Mouse (Mus musculus) c-Kit-positive CD71-negative TER-119-negative erythroid progenitor cells, embryonic 14.5 days (primary cell): ENCODE data around the gene Nfkb2.

ENCODE experiments used
- DNase-seq: peaks from one replicate; pipeline ENCODE4 v3.0.0-alpha.2; 2013; ENCODE audit warnings: low read depth

The Nfkb2 gene

DNA sequence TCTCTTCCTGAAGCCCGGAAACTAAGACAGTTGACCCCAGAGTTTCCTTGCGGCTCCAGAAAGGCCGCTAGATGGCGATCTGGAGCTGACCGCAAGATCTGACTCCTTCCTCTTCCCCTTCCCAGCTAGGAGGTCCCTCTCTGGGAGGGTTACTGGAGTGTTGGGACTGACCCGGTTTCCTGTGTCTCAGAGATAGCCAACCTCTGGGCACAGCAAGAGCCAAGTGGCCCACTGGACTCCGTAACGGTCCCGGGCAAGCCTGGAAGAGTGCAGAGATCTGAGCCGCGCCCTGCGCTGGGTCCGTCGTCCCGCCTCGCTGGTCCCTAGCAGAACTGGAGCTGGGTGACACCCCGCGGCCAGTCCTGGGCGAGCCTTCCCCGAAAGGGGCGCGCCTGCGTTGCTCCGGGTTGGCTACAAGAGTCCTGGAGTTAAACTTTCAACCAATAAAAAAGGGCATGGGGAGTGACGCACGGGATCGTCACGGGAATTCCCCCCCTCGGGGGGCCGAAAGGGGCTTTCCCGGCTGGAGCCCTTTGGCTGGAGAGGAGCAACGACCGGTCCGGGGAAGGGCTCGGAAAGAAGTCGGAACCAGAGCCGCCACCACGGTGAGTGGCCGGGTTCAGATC is at the start of gene Nfkb2:
Gene Nfkb2, plus strand, starts transcription at position 105 of the 626 bp plus-strand sequence.
- DNase-seq = peak; percentile 86

GRCm38 (mm10) chr19:46264762-46265161 is 39.4 kb upstream of the Nfkb2 start:
- DNase-seq = no peak

GRCm38 (mm10) chr19:46275307-46275706 is 28.8 kb upstream of the Nfkb2 start:
- peak; percentile 10 for DNase-seq

DNA sequence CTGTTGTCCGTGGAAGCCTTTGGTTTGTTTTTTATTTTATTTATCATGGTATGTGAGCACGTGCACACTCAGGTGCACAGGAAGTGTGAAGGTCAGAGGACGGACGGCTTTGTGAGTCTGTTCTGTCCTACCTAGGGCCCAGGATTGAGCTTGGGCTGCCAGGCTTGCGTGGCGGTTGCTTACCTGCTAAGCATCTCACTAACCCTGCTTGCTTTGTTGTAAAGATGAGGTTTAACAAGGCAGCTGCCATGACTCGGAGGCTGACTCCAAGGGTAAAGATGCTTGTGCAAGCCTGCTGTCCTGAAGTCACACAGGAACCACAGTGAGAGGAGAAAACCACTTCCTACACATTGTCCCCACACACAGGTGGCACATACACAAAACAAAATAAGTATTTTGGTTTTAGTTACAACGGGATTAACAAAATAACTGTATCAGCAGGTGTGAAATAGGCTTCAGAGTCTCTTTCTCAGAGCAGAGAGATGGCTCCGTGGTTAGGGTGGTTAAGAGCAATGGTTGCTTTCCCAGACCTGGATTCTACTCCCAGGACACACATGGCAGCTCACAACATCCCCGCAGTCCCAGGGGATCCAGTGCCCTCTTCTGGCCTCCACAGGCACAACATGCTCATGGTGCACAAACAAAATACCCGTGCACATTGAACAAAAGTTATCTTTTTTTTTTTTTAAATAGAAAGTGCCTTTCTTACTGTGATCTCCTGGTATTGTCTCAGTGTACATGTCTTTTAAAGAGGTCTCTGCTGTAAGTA is 21.9 kb upstream of the Nfkb2 start:
- DNase-seq = no peak

DNA sequence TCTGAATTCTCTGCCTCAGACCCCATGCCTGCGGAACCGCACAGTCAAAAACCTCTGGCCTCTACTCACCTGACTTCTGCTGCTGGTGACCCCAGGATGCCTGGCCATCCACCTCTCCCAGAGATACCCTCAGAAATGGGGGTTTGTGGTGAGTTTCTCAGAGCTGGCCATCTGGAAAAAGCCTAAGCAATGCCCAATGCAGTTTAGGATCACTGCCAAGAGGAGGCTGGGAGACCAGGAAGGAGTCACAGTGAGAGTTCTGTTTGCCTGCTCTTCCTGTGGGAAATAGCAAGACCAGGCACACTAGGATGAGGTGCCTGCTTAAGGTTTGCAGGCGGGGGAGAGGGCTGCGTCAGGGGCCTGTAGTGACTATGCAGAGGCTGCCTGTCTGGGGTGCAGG is 19.4 kb upstream of the Nfkb2 start:
- no peak for DNase-seq

DNA sequence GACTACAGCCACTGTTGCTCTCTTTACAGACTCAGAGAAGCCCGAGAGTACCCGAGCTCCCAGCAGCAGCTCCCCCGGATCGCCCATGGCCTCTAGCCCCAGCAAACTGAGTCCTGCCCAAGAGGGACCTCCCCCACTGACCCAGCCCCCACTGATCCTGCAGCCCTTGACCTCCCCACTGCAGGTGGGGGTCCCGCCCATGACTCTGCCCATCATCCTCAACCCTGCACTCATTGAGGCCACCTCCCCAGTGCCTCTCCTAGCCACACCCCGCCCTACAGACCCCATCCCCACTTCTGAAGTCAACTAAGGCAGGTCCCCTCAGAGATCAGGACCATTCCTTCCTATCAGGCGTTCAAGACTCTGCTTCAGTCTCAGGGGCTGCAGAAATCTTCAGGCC is 18.5 kb upstream of the Nfkb2 start:
- DNase-seq = no peak

DNA sequence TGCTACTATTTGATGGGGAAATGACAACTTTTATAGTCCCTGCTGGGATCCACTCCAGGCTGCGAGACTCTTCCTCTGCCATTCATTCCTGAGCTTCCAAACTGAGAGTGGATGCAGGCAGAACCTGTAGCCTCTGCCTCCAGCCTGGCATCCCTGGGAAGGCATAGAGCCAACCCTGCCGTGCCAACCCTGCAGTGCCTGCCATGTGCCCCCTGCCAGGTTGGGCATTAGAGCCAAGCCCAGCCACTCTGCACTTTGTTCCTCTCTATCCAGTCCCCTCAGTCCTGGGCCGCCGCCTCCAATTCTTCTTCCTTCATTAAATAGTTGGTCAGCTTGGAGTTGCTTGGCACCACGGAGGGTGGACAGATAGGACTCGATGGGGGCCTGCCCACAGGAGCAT is 18.1 kb upstream of the Nfkb2 start:
- no peak for DNase-seq

DNA sequence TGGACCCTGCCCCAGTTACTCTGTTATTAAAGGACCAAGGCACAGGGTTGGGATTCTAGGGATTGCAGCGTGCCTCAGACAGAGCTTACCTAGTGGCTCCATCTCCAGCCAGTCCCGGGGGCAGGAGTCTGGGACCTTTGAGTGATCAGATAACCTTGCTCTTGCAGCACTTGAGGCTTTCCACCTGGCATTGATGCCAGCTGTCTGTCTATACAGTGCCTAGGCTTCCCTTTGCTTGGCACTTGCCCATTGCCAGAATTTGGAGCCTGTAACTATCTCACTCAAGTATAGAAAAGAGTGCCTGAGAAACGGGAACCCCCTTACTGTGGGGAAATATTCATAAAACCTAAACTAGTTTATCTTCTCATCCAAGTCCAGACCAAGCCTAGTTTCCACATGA is 17.2 kb upstream of the Nfkb2 start:
- DNase-seq = no peak

DNA sequence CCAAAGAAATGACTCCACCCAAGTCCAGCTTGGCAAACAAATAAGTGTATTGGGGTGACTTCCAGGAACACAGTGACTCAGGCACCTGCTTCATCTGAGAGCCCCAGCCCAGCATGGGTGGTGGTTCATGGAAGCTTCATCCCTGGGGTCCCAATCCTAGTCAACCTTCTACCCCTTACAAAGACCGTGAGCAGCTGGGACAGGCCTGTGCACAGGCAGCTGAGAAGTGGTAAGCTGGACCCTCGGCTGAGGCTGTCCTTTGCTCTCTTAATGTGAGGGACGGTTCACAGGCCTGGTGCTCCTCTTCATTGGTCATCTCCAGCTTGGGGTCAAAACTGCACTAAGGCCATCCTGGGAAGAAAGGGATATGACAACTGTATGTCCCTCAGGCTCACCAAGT is 16.6 kb upstream of the Nfkb2 start:
- no peak for DNase-seq

DNA sequence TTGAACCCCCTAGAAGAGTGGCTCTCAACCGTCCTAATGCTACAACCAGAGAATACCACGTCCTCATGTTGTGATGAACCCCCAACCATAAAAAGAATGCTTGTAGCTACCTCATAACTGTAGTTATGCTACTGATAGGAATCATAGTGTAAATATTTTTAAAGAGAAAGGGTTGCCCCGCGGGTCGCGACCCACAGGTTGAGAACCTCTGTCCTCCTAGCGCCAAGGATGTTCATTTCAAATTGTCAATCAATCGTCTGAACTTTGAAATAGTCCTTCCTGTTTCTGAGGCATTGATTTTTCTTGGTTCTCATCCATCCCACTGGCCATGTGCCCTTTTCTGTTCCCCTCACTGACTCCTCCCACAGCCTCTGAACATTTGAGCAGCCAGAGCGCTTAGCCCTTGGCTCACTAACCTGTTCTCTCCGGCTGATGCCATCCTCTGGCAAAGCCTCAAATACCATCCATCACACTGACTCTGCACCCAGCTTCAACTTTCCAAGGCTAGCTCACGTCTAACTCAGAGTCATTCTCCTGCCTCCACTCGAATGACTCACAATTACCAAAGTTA is 13.5 kb upstream of the Nfkb2 start:
- DNase-seq = no peak

GRCm38 (mm10) chr19:46296938-46297337 is 7.2 kb upstream of the Nfkb2 start:
- DNase-seq = no peak

DNA sequence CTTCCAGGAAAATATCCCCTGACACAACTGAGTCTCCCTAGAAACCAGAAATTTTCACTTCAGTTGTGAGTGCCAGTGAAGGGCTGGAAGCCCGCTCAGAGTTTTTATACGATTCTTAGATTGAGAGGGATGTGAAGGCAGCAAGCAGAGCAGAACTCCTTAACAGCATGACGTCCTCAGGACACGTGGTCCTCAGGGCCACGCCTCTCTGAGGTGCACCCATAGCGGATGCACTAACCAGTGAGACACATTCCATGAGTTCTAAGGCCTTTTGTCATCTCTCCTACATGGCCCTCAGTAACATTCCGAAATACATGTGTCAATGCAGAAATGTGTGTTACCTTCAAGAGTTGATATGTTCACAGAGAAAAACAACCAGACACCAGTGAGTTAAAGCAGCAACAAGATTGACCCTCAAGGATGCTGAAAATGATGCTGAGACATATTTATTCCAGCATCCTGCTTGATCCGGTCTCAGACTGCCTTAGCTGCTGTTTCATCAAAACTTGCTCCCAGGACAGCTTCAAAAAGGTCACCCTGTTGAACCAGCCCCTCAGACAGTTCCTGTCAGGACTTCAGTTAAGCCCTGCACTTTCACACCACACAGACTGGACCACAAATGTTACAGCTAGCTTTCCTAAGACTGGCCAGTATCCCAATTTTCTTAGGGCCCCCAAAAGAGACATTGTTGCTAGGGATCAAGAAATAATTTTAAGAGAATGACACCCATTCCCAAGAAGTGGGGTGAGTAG is 3.6 kb upstream of the Nfkb2 start:
- DNase-seq = no peak

DNA sequence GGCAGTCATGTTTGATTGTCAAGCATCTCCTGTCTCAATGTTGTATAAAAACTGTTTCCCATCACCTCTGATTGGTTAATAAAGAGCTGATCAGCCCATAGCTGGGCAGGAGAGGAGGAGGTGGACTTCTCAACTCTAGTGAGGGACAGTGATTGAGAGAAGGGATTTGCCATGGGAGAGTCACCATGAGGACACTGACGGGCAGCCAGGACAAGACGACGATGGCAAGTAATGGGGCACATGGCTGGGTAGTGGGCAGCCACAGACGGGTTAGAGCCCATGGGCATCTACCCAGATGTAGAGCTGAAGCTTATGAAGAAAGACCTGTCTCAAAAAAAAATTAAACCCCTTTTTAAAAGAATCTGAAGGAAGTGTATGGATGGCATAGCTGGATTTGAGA is 1.6 kb upstream of the Nfkb2 start:
- no peak for DNase-seq

- DNase-seq = no peak
Observed at GRCm38 (mm10) chr19:46303251-46304215, 587 bp upstream of the Nfkb2 start.

DNA sequence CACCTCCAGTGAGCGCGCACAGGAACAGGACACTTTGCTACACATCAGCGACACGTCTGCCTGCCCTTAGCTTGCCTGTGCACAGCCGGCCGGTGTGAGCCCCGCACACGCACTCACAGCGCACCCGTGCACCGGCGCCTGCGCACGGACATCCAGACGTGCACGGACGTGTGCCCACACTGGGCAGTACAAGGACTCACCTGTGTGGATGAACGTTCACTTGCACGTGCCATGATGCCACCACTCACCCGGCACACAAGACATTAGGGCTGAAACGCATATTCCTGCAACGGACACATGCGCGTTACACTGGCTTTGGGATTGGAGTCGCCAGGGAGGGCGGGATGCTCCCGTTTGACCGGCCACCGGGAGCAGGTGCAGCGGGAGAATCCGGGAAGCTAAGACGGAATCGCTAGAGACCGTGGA is 801 bp downstream of the Nfkb2 start:
- DNase-seq = no peak

DNA sequence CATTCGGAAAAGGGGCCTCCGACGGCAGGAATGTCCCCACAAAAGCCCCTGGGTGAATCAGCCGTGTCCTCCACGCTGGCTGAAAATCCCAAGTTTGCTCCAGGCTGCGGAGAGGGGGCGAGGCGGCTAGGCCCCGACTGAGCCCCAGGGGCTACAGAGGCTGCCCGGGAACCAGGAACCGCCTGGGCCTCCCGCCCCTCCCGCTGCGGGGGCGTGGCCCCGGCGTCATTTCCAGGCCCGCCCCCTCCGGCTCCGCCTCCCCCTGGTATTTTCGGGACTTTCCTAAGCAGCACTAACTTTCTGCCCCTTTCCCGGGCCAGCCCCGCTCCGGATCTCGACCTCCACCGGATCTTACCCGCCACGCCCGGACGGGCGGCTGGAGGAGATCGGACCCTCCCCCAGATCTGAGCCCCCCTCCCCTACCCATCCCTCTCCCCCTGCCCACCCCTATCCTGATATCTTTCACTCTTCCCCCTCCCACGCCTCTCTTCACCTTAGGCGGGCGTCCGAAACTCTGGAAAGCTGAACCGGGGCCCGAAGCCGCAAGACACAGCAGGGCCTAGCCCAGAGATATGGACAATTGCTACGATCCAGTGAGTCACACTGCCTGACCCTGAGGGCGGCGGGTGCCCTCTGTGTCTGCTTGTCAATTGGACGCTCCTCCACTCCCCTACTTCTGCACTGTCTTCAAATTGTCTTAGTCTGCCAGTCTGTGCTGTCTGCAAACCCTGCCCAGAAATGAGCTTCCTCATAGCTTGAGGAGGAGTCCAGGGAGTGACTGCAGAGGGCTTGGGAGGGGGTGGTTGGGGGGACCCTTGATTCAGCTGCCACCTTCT is 1.5 kb downstream of the Nfkb2 start:
- DNase-seq = peak; percentile 87

DNA sequence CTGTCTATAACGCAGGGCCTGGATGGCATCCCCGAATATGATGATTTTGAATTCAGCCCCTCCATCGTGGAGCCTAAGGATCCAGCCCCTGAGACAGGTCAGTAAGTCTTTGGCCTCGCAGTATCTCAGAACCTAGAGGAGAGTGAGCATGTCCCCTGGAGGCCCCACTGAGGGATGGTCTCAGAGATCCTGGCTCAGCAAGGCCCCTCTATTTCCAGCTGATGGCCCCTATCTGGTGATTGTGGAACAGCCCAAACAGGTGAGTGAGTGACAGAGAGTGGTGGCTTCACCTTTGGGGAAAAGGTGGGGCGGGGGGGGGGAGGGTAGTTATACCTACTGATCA is 2.1 kb downstream of the Nfkb2 start:
- DNase-seq = no peak

GRCm38 (mm10) chr19:46306751-46307289 is 2.7 kb downstream of the Nfkb2 start:
- no peak for DNase-seq

DNA sequence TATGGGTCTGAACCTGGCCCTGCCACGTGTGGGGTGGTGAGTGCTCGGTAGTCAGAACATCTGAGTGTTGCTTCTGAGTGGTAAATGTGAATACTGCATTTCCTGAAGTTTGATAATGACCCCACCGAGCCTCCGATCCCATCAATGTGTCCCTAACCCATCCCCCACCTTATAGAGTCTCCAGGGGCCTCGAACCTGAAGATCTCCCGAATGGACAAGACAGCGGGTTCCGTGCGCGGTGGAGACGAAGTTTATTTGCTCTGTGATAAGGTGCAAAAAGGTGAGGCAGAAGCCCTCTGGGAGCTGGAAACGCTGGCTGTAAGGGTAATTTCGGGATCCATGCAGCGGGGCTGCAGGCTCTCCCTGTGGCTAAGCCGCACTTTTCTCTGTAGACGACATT is 3.7 kb downstream of the Nfkb2 start:
- DNase-seq = no peak

DNA sequence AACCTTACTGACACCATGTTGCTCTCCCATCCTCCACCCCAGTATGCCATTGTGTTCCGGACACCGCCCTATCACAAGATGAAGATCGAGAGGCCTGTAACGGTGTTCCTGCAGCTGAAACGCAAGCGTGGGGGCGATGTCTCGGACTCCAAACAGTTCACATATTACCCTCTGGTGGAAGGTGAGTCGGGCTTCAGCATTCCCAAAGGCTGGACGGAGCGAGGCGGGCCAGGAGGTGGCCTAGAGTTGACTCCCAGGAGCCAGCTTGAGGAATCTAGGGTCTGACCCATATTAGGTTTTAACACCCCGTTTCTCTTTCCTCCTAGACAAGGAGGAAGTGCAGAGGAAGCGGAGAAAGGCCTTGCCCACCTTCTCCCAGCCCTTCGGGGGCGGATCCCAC is 4.2 kb downstream of the Nfkb2 start:
- DNase-seq = no peak
